Mouse (Mus musculus): ENCODE data around the gene Cope. TPM values are rescaled to one million over a fixed set of nuclear protein-coding genes. Genes with fewer than 3 reads are reported as not detected.

Gene Cope
- polyA plus RNA-seq, 1 experiment from 2014 or later, result 294 TPM

- H3K4me3 ChIP-seq, result no peak overlapping the region
- no peak overlapping the region for H3K9ac ChIP-seq
- H3K4me1 ChIP-seq, result peaks cover 61% of the 10 kb centered on the region
- WGBS, result 96% methylated on average over 1 of the region's 1 CpGs
- H3K9me3 ChIP-seq, result no peaks in the 10 kb centered on the region
- ATAC-seq (ENCODE audit: extremely low read depth, insufficient number of reproducible peaks, low FRiP score, low TSS enrichment), result no peak
- peaks cover 46% of the 10 kb centered on the region for H3K36me3 ChIP-seq
- no peak overlapping the region for H3K27ac ChIP-seq (replicated peaks)
- no peak overlapping the region for H3K4me2 ChIP-seq
- H3K27me3 ChIP-seq (replicated peaks), result no peaks in the 10 kb centered on the region
Observed at GRCm38 (mm10) chr8:70347860-70348420, 45.6 kb downstream of the Cope start.

- WGBS, result 51% methylated on average over 15 of the region's 15 CpGs
- Histone ChIP-seq H3K27ac (replicated peaks) (0 out of 2 replicates have a peak overlapping the region, but pooled peaks have one; percentile 86), H3K4me3 (peak overlapping the region; percentile 98), H3K27me3 (replicated peaks) (no peaks in the 10 kb centered on the region), H3K4me2 (peak overlapping the region; percentile 100), H3K4me1 (peaks cover 62% of the 10 kb centered on the region), H3K9me3 (no peaks in the 10 kb centered on the region), H3K36me3 (peaks cover 28% of the 10 kb centered on the region), H3K9ac (peak overlapping the region; percentile 97)
- ATAC-seq (ENCODE audit: extremely low read depth, insufficient number of reproducible peaks, low FRiP score, low TSS enrichment), result no peak
Observed at GRCm38 (mm10) chr8:70351035-70351999, 49.0 kb downstream of the Cope start.

- peak overlapping the region; percentile 86 for H3K27ac ChIP-seq (replicated peaks)
- H3K9me3 ChIP-seq, result no peaks in the 10 kb centered on the region
- H3K9ac ChIP-seq, result peak overlapping the region; percentile 97
- WGBS, result 13% methylated on average over 3 of the region's 3 CpGs
- H3K36me3 ChIP-seq, result peaks cover 24% of the 10 kb centered on the region
- peak overlapping the region; percentile 98 for H3K4me3 ChIP-seq
- H3K27me3 ChIP-seq (replicated peaks), result no peaks in the 10 kb centered on the region
- ATAC-seq (ENCODE audit: extremely low read depth, insufficient number of reproducible peaks, low FRiP score, low TSS enrichment), result no peak
- peak overlapping the region; percentile 100 for H3K4me2 ChIP-seq
- H3K4me1 ChIP-seq, result peaks cover 62% of the 10 kb centered on the region
Observed at GRCm38 (mm10) chr8:70352000-70352384, 49.7 kb downstream of the Cope start.

- Histone ChIP-seq H3K27ac (replicated peaks) (peak overlapping the region; percentile 86), H3K27me3 (replicated peaks) (no peaks in the 10 kb centered on the region), H3K4me3 (peak overlapping the region; percentile 98), H3K4me2 (peak overlapping the region; percentile 100), H3K9me3 (no peaks in the 10 kb centered on the region), H3K36me3 (peaks cover 21% of the 10 kb centered on the region), H3K4me1 (peaks cover 60% of the 10 kb centered on the region), H3K9ac (peak overlapping the region; percentile 97)
- under 1% methylated on average over 61 of the region's 64 CpGs for WGBS
- peak; percentile 12; the same call in 1 of the 2 replicates for ATAC-seq (ENCODE audit: extremely low read depth, insufficient number of reproducible peaks, low FRiP score, low TSS enrichment)
Observed at GRCm38 (mm10) chr8:70352657-70353151, 50.4 kb downstream of the Cope start.

- peak; percentile 89 for ATAC-seq (ENCODE audit: extremely low read depth, insufficient number of reproducible peaks, low FRiP score, low TSS enrichment)
- Histone ChIP-seq H3K4me2 (peak within 1 kb of the TSS; percentile 100), H3K9ac (peak within 1 kb of the TSS; percentile 97), H3K36me3 (peaks cover 15% of the 10 kb centered on the region), H3K4me3 (peak within 1 kb of the TSS; percentile 98), H3K4me1 (peaks cover 55% of the 10 kb centered on the region), H3K9me3 (no peaks in the 10 kb centered on the region), H3K27ac (replicated peaks) (peak within 1 kb of the TSS; percentile 86), H3K27me3 (replicated peaks) (no peaks in the 10 kb centered on the region)
- under 1% methylated on average over 63 of the region's 69 CpGs for WGBS
Observed at GRCm38 (mm10) chr8:70353194-70353817, 51.0 kb downstream of the Cope start, which contains the start of gene Upf1. Gene Upf1 (minus strand): TSS chr8:70353278.

GRCm38 (mm10) chr8:70354004-70354403 is 51.7 kb downstream of the Cope start:
- Histone ChIP-seq H3K9me3 (no peaks in the 10 kb centered on the region), H3K36me3 (peaks cover 8% of the 10 kb centered on the region), H3K9ac (peak overlapping the region; percentile 87), H3K4me1 (peaks cover 48% of the 10 kb centered on the region), H3K27me3 (replicated peaks) (no peaks in the 10 kb centered on the region), H3K27ac (replicated peaks) (peak overlapping the region; percentile 79), H3K4me2 (peak overlapping the region; percentile 100), H3K4me3 (peak overlapping the region; percentile 98)
- no peak for ATAC-seq (ENCODE audit: extremely low read depth, insufficient number of reproducible peaks, low FRiP score, low TSS enrichment)
- WGBS, result 58% methylated on average over 4 of the region's 4 CpGs

GRCm38 (mm10) chr8:70356111-70356510 is 53.8 kb downstream of the Cope start:
- WGBS, result 63% methylated on average over 1 of the region's 1 CpGs
- Histone ChIP-seq H3K4me1 (peaks cover 37% of the 10 kb centered on the region), H3K9me3 (peaks cover 4% of the 10 kb centered on the region; the same call in 1 of the 2 replicates), H3K27me3 (replicated peaks) (no peaks in the 10 kb centered on the region), H3K9ac (no peak overlapping the region), H3K36me3 (no peaks in the 10 kb centered on the region), H3K4me3 (no peak overlapping the region), H3K27ac (replicated peaks) (peak overlapping the region; percentile 12; the same call in 1 of the 2 replicates), H3K4me2 (0 out of 2 replicates have a peak overlapping the region, but pooled peaks have one; percentile 16)
- no peak for ATAC-seq (ENCODE audit: extremely low read depth, insufficient number of reproducible peaks, low FRiP score, low TSS enrichment)

GRCm38 (mm10) chr8:70359411-70359810 is 57.1 kb downstream of the Cope start:
- WGBS, result 35% methylated on average over 3 of the region's 3 CpGs
- H3K4me3 ChIP-seq, result no peak overlapping the region
- H3K4me2 ChIP-seq, result no peak overlapping the region
- no peaks in the 10 kb centered on the region for H3K36me3 ChIP-seq
- peaks cover 4% of the 10 kb centered on the region; the same call in 1 of the 2 replicates for H3K9me3 ChIP-seq
- peaks cover 15% of the 10 kb centered on the region for H3K4me1 ChIP-seq
- H3K9ac ChIP-seq, result 0 out of 2 replicates have a peak overlapping the region, but pooled peaks have one; percentile 14
- peaks cover 6% of the 10 kb centered on the region; the same call in 1 of the 2 replicates for H3K27me3 ChIP-seq (replicated peaks)
- ATAC-seq (ENCODE audit: extremely low read depth, insufficient number of reproducible peaks, low FRiP score, low TSS enrichment), result no peak
- no peak overlapping the region for H3K27ac ChIP-seq (replicated peaks)

- Histone ChIP-seq H3K9ac (no peak overlapping the region), H3K4me3 (no peak overlapping the region), H3K27me3 (replicated peaks) (peaks cover 6% of the 10 kb centered on the region; the same call in 1 of the 2 replicates), H3K9me3 (peaks cover 4% of the 10 kb centered on the region; the same call in 1 of the 2 replicates), H3K27ac (replicated peaks) (no peak overlapping the region), H3K4me2 (no peak overlapping the region), H3K36me3 (no peaks in the 10 kb centered on the region), H3K4me1 (peaks cover 14% of the 10 kb centered on the region)
- WGBS, result 42% methylated on average over 4 of the region's 4 CpGs
- no peak for ATAC-seq (ENCODE audit: extremely low read depth, insufficient number of reproducible peaks, low FRiP score, low TSS enrichment)
Observed at GRCm38 (mm10) chr8:70360769-70361168, 58.5 kb downstream of the Cope start.

- Histone ChIP-seq H3K36me3 (no peaks in the 10 kb centered on the region), H3K27me3 (replicated peaks) (peaks cover 8% of the 10 kb centered on the region; the same call in 1 of the 2 replicates), H3K27ac (replicated peaks) (no peak overlapping the region), H3K4me2 (no peak overlapping the region), H3K4me3 (no peak overlapping the region), H3K9ac (no peak overlapping the region), H3K9me3 (peaks cover 4% of the 10 kb centered on the region; the same call in 1 of the 2 replicates), H3K4me1 (peaks cover 10% of the 10 kb centered on the region; the same call in 1 of the 2 replicates)
- ATAC-seq (ENCODE audit: extremely low read depth, insufficient number of reproducible peaks, low FRiP score, low TSS enrichment), result no peak
- 64% methylated on average over 10 of the region's 10 CpGs for WGBS
Observed at GRCm38 (mm10) chr8:70361484-70362032, 59.2 kb downstream of the Cope start.
